Mouse (Mus musculus) MEL (cell line): ENCODE data around the gene H2-K1. TPM values are rescaled to one million over a fixed set of nuclear protein-coding genes. Genes with fewer than 3 reads are reported as not detected.

Experiments used
- DNase-seq: peaks from one replicate; pipeline ENCODE4 v3.0.0; 2011; ENCODE audit warnings: low read depth, low spot score
- H3K27ac ChIP-seq: 2 replicates; pipeline ENCODE4 v1.5.1; 2012; ENCODE audit warnings: low read depth, mild to moderate bottlenecking, control low read depth, low read length, moderate library complexity; ENCODE audit not compliant: control insufficient read depth
- H3K27me3 ChIP-seq, 2 experiments: fragments of 150-350 bp in 1 of 2; sonication (generic) in 1 of 2; 2 replicates each; pipeline ENCODE4 v1.6.1; 2012; ENCODE audit warnings: low read length in 2 of 2, mild to moderate bottlenecking in 2 of 2, improper control_type of control experiment in 1 of 2, moderate library complexity in 1 of 2; ENCODE audit not compliant: insufficient read depth in 2 of 2, control insufficient read depth in 1 of 2
- H3K36me3 ChIP-seq, 2 experiments: 2 replicates each; pipeline ENCODE4 v1.6.1; 2012 to 2014; ENCODE audit warnings: low read length in 2 of 2, improper control_type of control experiment in 1 of 2, inconsistent platforms in 1 of 2, mild to moderate bottlenecking in 1 of 2; ENCODE audit not compliant: insufficient read depth in 2 of 2, control insufficient read depth in 1 of 2
- H3K4me1 ChIP-seq, 2 experiments: fragments of 150-350 bp in 1 of 2; sonication (generic) in 1 of 2; 2 replicates each; pipeline ENCODE4 v1.6.1; 2012; ENCODE audit warnings: low read length in 2 of 2, improper control_type of control experiment in 1 of 2, mild to moderate bottlenecking in 1 of 2; ENCODE audit not compliant: insufficient read depth in 2 of 2, control insufficient read depth in 1 of 2
- H3K4me3 ChIP-seq, 2 experiments: fragments of 150-350 bp in 1 of 2; sonication (generic) in 1 of 2; 2 replicates each; pipeline ENCODE4 v1.5.1; 2012; ENCODE audit warnings: low read depth in 2 of 2, low read length in 2 of 2, mild to moderate bottlenecking in 2 of 2, moderate library complexity in 2 of 2, control low read depth in 1 of 2, improper control_type of control experiment in 1 of 2; ENCODE audit not compliant: control insufficient read depth in 1 of 2, insufficient read depth in 1 of 2
- H3K79me2 ChIP-seq: 2 replicates; pipeline ENCODE4 v1.6.1; 2012; ENCODE audit warnings: mild to moderate bottlenecking, low read length, moderate library complexity; ENCODE audit not compliant: control insufficient read depth, poor library complexity, insufficient read depth
- H3K9ac ChIP-seq: 2 replicates; pipeline ENCODE4 v1.6.1; 2012; ENCODE audit warnings: low read depth, mild to moderate bottlenecking, control low read depth, low read length, moderate library complexity; ENCODE audit not compliant: control insufficient read depth, poor library complexity, severe bottlenecking
- H3K9me3 ChIP-seq: fragments of 150-350 bp; sonication (generic); replicated peaks from 2 replicates; pipeline ENCODE4 v1.6.1; 2012; ENCODE audit warnings: mild to moderate bottlenecking, low read length, improper control_type of control experiment, moderate library complexity; ENCODE audit not compliant: insufficient read depth
- E2F4 ChIP-seq: IDR thresholded peaks from 2 replicates; pipeline ENCODE4 v1.6.1; 2011; ENCODE audit warnings: low read depth, low read length, improper control_type of control experiment, borderline replicate concordance
- ELF1 ChIP-seq: IDR thresholded peaks from 2 replicates; pipeline ENCODE4 v1.6.1; 2014; ENCODE audit warnings: low read depth, mild to moderate bottlenecking, inconsistent platforms, low read length, improper control_type of control experiment, moderate library complexity
- EP300 ChIP-seq, 2 experiments: IDR thresholded peaks; 2 replicates each; pipeline ENCODE4 v1.6.1; 2011; ENCODE audit warnings: improper control_type of control experiment in 2 of 2, low read length in 2 of 2, low read depth in 1 of 2, mild to moderate bottlenecking in 1 of 2
- MEF2A ChIP-seq: IDR thresholded peaks from 2 replicates; pipeline ENCODE4 v1.6.1; 2014; ENCODE audit warnings: low read depth, mild to moderate bottlenecking, inconsistent platforms, low read length, improper control_type of control experiment; ENCODE audit not compliant: poor library complexity, insufficient replicate concordance, severe bottlenecking; ENCODE audit errors: extremely low read depth
- MXI1 ChIP-seq: IDR thresholded peaks from 2 replicates; pipeline ENCODE4 v1.6.1; 2011; ENCODE audit warnings: mild to moderate bottlenecking, low read depth, low read length, improper control_type of control experiment
- MYB ChIP-seq: IDR thresholded peaks from 2 replicates; pipeline ENCODE4 v1.6.1; 2011; ENCODE audit warnings: mild to moderate bottlenecking, low read depth, low read length, improper control_type of control experiment
- POLR2A ChIP-seq, 2 experiments: IDR thresholded peaks; 2 replicates each; pipeline ENCODE4 v1.6.1; 2011 to 2012; ENCODE audit warnings: low read length in 2 of 2, mild to moderate bottlenecking in 2 of 2, control low read depth in 1 of 2, improper control_type of control experiment in 1 of 2, low read depth in 1 of 2, moderate library complexity in 1 of 2; ENCODE audit not compliant: control insufficient read depth in 1 of 2, insufficient read depth in 1 of 2, poor library complexity in 1 of 2
- POLR2AphosphoS2 ChIP-seq: IDR thresholded peaks from 2 replicates; pipeline ENCODE4 v1.6.1; 2011; ENCODE audit warnings: low read length, improper control_type of control experiment
- UBTF ChIP-seq: IDR thresholded peaks from 2 replicates; pipeline ENCODE4 v1.6.1; 2012; ENCODE audit warnings: low read depth, mild to moderate bottlenecking, inconsistent platforms, low read length, improper control_type of control experiment, moderate library complexity, borderline replicate concordance; ENCODE audit not compliant: insufficient read depth
- USF2 ChIP-seq, 2 experiments: IDR thresholded peaks; 2 replicates each; pipeline ENCODE4 v1.6.1; 2011 to 2012; ENCODE audit warnings: improper control_type of control experiment in 2 of 2, low read length in 2 of 2, borderline replicate concordance in 1 of 2, inconsistent platforms in 1 of 2, low read depth in 1 of 2, mild to moderate bottlenecking in 1 of 2; ENCODE audit not compliant: insufficient read depth in 1 of 2
- polyA plus RNA-seq, 2 experiments: library from polyadenylated mRNA; stranded (reverse) in 1 of 2; unstranded in 1 of 2; fragments of >175 nt in 1 of 2; fragments of >200 nt in 1 of 2; gene quantifications; 2 replicates each; pipeline versions ENCODE4 v1.2.1 to v1.2.4; 2012; ENCODE audit warnings: low replicate concordance in 2 of 2, low read depth in 1 of 2; ENCODE audit not compliant: insufficient read length in 2 of 2, insufficient read depth in 1 of 2, missing spikeins in 1 of 2
- total RNA-seq: library from RNA; depleted of rRNA; stranded (reverse); fragments of 300-350 nt; gene quantifications from 2 replicates; pipeline ENCODE4 v1.2.3, GENCODE M21; 2012

H2-K1 gene
- total and polyA plus RNA-seq, 3 experiments = 81.1 to 113 TPM; not detected in 1

- peaks cover 0 to 31% of the 10 kb centered on the region in 2 experiments; a peak in 2 of 4 replicates for H3K4me1 ChIP-seq
- H3K9me3 ChIP-seq = no peaks in the 10 kb centered on the region
These were observed 25.6 kb upstream of the H2-K1 start for GRCm38 (mm10) chr17:34025756-34026151.

GRCm38 (mm10) chr17:34024861-34025755 lies 25.0 kb upstream of the H2-K1 start:
- Histone ChIP-seq H3K9me3 (no peaks in the 10 kb centered on the region), H3K36me3 (peaks cover 3 to 10% of the 10 kb centered on the region in 2 experiments; a peak in 3 of 4 replicates), H3K27me3 (no peaks in the 10 kb centered on the region), H3K4me1 (peaks cover 0 to 24% of the 10 kb centered on the region in 2 experiments; a peak in 2 of 4 replicates), H3K9ac (peak overlapping the region; percentile 96), H3K4me3 (peak overlapping the region; percentile 90 to 96), H3K27ac (peak overlapping the region; percentile 69), H3K79me2 (peaks cover 21% of the 10 kb centered on the region)
- no peak for DNase-seq
- TF ChIP-seq UBTF (peak; percentile 93; the same call in 1 of the 2 replicates), ELF1 (0 out of 2 replicates have a peak, but pooled peaks have one; percentile 9), POLR2A (IDR thresholded peaks at IDR 0.05; ENCODE audit: control insufficient read depth in 1 of 2, insufficient read depth in 1 of 2, low read depth in 1 of 2, low read length in 2 of 2, poor library complexity in 1 of 2) (0 out of 4 replicates have a peak, but pooled peaks of 1 of the 2 experiments have one; percentile 51), POLR2AphosphoS2 (peak; percentile 50), MXI1 (no peak; the same call in 1 of the 2 replicates)

More at GRCm38 (mm10) chr17:34025756-34026151, 25.6 kb upstream of the H2-K1 start:
- peaks cover 28% of the 10 kb centered on the region for H3K79me2 ChIP-seq
- H3K4me3 ChIP-seq = peak overlapping the region in 1 of 2 experiments; percentile 96; a peak in 1 of 4 replicates
- DNase-seq = no peak
- H3K27me3 ChIP-seq = no peaks in the 10 kb centered on the region
- H3K27ac ChIP-seq = no peak overlapping the region
- H3K36me3 ChIP-seq = peaks cover 3 to 15% of the 10 kb centered on the region in 2 experiments; a peak in 3 of 4 replicates
- TF ChIP-seq MYB (no peak), USF2 (IDR thresholded peaks at IDR 0.05; ENCODE audit: borderline replicate concordance in 1 of 2, insufficient read depth in 1 of 2, low read depth in 1 of 2, low read length in 2 of 2) (no peak), MEF2A (no peak), EP300 (IDR thresholded peaks at IDR 0.05; ENCODE audit: low read depth in 1 of 2, low read length in 2 of 2) (no peak), E2F4 (no peak)
- H3K9ac ChIP-seq = peak overlapping the region; percentile 96
